Mouse (Mus musculus) Muller cell, postnatal 12 days (primary cell): ENCODE data around the gene Aicda.

Source experiments
- DNase-seq: peaks from one replicate; pipeline ENCODE4 v3.0.0-alpha.2; 2015; ENCODE audit errors: inconsistent ontology term

The Aicda gene

GRCm38 (mm10) chr6:122600066-122600646, 46.6 kb downstream of the Aicda start:
- no peak for DNase-seq

DNA sequence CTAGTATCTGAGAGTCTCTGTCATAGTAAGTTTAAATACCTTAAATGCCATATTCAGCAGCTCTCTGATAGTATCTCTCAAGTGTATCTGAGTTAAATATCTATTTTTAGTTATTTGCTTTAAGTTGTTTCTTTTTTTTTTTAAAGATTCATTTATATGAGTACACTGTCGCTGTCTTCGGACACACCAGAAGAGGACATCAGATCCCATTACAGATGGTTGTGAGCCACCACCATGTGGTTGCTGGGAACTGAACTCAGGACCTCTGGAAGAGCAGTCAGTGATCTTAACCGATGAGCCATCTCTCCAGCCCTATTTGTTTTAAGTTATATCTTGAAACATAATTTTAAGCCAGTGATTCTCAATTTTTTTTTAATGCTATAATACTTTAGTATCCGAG, 47.4 kb downstream of the Aicda start:
- DNase-seq, result no peak

- DNase-seq, result no peak
Observed at GRCm38 (mm10) chr6:122601615-122602014, 48.0 kb downstream of the Aicda start.

DNA sequence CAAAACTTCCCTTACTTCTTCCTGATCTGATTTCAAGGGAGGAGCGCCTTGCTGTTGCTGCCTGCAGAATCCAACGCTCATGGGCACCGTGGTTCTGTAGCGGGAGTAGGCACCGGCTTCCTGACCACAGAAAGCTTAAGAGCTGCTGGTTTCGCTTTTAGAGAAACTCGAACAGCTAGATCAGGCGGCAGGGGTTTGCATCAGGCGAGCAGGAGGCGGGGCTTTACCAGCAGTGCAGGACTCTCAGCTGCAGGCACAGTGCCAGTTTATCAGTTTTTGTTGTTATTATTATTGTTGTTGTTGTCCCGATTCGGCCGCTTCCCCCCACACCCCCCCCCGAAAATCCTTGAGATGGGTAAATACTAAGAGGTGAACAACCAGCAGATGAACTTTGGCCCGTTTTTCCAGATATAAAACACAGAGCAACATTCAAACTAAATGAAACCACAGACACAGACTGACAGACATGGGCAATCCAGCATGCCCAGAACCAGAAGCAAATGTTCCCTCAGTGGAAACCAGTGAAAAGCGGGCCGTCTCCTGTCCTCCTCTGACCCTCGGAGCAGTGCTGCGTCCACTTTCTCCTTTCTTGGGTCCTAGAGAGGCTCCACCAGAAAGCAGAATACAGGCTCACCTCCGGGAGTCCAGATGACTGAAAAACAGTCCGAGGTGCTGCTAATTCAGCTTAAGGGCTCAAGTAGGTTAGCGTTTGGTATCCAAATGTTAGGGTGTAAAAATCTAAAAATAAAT, 48.8 kb downstream of the Aicda start, which contains the start of gene Apobec1:
Gene Apobec1, minus strand, starts transcription at position 203 of the 750 bp plus-strand sequence.
- peak; percentile 77 for DNase-seq

- DNase-seq, result no peak
Observed at GRCm38 (mm10) chr6:122602992-122603322, 49.4 kb downstream of the Aicda start.

DNA sequence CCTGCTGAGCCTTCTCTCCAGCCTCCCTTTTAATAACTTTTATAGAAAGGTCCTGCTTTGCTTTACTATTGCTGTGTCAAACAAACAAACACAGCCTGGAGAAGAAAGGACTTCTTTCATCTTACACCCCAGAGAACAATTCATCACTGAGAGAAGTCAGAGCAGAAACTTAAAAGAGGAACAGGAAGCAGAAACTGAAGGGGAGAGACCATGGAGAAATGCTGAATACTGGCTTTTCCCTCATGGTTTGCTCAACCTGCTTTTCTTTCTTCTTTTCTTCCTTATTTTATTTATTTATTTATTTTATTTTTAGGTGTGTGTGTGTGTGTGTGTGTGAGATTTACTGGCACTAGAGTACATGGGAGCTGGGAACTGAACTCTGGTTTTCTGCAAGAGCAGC, 50.7 kb downstream of the Aicda start:
- no peak for DNase-seq

DNA sequence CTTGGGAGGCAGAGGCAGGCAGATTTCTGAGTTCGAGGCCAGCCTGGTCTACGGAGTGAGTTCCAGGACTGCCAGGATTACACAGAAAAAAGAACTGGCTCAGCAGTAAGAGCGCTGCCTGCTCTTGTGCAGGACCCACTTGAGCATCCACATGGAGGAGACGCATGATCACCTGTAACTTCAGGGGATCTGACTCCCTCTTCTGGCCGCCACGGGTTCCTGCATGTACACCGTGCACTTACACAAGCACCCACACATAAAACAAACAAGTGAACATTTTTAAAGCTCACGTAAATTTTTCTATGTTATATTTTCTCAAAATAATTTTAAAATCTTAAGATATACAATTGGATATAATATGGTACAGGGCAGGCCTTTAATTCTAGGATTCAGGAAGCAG, 51.9 kb downstream of the Aicda start:
- DNase-seq, result no peak

GRCm38 (mm10) chr6:122606661-122607060, 53.1 kb downstream of the Aicda start:
- no peak for DNase-seq

DNA sequence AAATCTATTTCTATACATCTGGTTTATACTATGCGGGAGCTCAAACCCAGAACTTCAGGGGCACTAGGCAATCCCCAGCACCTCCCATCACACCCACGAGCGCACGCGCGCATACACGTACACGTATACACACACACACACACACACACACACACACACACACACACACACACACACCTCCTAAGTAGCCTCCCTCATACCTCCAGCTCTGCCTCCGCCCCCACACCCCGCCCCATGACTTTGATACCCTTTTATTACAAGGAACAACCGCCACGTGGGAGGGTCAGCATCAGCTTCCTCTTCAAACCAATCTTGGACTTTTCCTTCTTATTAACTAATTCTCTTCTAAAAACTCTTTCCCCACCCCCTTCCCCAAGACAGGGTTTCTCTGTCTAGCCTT, 54.1 kb downstream of the Aicda start:
- DNase-seq, result no peak

GRCm38 (mm10) chr6:122608434-122609376, 55.1 kb downstream of the Aicda start:
- no peak for DNase-seq

DNA sequence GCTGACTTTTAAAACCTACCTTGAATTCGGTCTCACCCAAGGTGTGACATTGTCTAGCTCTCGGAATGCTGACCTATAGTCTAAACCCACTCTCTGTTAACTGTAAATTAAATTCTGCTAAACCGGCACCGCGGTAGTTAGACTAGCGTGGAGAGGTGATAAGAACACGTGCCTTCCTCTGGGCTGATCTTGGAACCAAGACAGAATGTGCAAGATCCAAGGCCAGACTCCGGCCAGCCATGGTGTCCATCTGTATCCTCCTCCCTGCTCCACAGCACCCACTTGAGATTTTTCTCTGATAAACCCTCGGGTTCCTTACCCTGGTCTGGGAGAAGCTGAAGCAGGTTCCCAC, 55.8 kb downstream of the Aicda start:
- DNase-seq, result no peak

- DNase-seq, result no peak
Observed at GRCm38 (mm10) chr6:122609771-122610170, 56.2 kb downstream of the Aicda start, which contains the start of gene Gdf3. Gene Gdf3 (minus strand): TSS chr6:122610087.

DNA sequence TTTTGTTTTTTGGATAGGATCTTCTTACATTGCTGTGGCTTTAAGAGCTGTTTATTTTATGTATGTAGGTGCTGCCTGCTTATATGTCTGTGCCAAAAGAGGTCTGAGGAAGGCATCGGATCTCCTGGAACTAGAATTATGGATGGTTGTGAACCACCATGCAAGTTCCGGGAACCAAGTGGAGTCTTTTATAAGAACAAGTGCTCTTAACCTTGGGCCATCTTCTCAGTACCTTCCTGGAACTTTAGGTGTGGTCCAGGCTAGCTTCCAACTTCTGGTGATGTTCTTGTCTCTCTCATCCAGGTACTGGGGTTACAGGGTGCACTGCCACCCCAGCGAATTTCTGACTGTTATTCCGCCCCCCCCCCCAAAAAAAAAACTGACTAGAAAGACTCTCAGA, 58.8 kb downstream of the Aicda start:
- no peak for DNase-seq
